In the genomic region with DNA sequence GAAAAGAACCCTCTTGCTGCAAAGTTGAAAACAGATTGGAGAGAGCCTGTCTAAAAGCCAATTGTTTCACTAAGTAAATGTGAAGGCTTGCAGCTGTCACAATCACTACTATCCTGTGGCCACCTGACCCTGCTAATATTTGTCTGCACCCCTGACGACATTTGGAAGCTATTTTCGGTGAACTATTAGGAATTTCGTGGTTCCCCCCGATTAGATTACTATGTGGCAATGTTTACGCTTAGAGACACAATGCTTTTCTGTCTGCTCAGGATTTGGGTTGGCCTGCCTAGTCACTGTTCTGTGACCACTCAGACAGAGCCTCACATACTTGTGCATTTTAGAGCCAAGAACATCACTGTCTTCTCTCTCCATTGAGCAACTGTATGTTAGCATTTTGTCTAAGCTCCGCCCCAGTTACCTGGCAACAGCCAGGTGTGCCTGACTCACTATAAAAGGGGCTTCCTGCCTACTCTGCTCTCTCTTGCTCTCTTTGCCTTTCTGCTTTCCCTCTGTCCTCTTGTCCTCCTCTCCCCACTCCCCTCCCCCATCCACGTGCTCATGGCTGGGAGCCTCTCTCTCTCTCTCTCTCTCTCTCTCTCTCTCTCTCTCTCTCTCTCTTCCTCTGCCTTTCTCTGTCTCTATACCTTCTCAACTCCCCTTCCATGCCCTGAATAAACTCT, we compare ENCODE assay signal across 10 mouse cellular contexts. TPM values are rescaled to one million over a fixed set of nuclear protein-coding genes. Genes with fewer than 3 reads are reported as not detected.
A peak's percentile ranks its signal among the peaks of the same experiment; 100 is the strongest.
DNase-seq lines count a peak whose midpoint lies in the region; ATAC-seq lines count a peak whose summit lies in the region.
"Had no signal": no experiment of that assay in that cellular context is flagged by ENCODE, and none has a peak within 500 bp of the region (broad histone marks: within the 10 kb centered on the region; RNA-seq: fewer than 3 reads in every experiment).

No protein-coding gene starts in this region.

- DNase-seq in heart, adult 18-20 months: peak; percentile 4 to 10
- DNase-seq in embryo, embryonic 9.5 days (ENCODE audit: extremely low spot score): peak; percentile 45
- DNase-seq in hindbrain, embryonic 11.5 days (ENCODE audit: low spot score): no peak
- DNase-seq in left cerebral cortex, postnatal 36 days (ENCODE audit: low spot score in 2 of 2): no peak
- no peak for DNase-seq in left cerebral cortex, postnatal 14 days (ENCODE audit: low spot score in 2 of 2)
- DNase-seq in left cerebral cortex, postnatal 4 days: no peak

- 29% methylated on average over 7 of the region's 7 CpGs for WGBS in heart, embryonic 11.5 days (ENCODE audit: insufficient replicate concordance)
- WGBS in hindbrain, embryonic 11.5 days: 18% methylated on average over 7 of the region's 7 CpGs
- 6% methylated on average over 7 of the region's 7 CpGs for WGBS in midbrain, embryonic 12.5 days

- no peak; the same call in 1 of the 2 replicates for ATAC-seq in heart, embryonic 11.5 days (replicated peaks; ENCODE audit: insufficient number of reproducible peaks, low FRiP score, low TSS enrichment)
- ATAC-seq in hindbrain, embryonic 11.5 days (ENCODE audit: low FRiP score): 0 out of 2 replicates have a peak, but pooled peaks have one; percentile 10
- ATAC-seq in midbrain, embryonic 12.5 days (ENCODE audit: low FRiP score, low read depth): peak; percentile 54; the same call in 1 of the 2 replicates

- no peaks in the 10 kb centered on the region for H3K9me3 ChIP-seq in heart, embryonic 11.5 days (replicated peaks; ENCODE audit: control insufficient read depth, low read length)
- no peaks in the 10 kb centered on the region for H3K9me3 ChIP-seq in hindbrain, embryonic 11.5 days (ENCODE audit: control insufficient read depth, low read length)
- H3K9me3 ChIP-seq in midbrain, embryonic 12.5 days: no peaks in the 10 kb centered on the region

- no peak overlapping the region for H3K4me3 ChIP-seq in heart, embryonic 11.5 days (ENCODE audit: low read depth, low read length)
- H3K4me3 ChIP-seq in hindbrain, embryonic 11.5 days (ENCODE audit: low read depth, low read length): no peak overlapping the region
- no peak overlapping the region for H3K4me3 ChIP-seq in midbrain, embryonic 12.5 days

- H3K4me2 ChIP-seq in heart, embryonic 11.5 days: no peak overlapping the region
- no peak overlapping the region for H3K4me2 ChIP-seq in hindbrain, embryonic 11.5 days (replicated peaks; ENCODE audit: low read depth, low read length)
- H3K4me2 ChIP-seq in midbrain, embryonic 12.5 days (replicated peaks): peak overlapping the region; percentile 31

- no peaks in the 10 kb centered on the region for H3K4me1 ChIP-seq in heart, embryonic 11.5 days (ENCODE audit: control insufficient read depth, insufficient read depth, low read length)
- H3K4me1 ChIP-seq in hindbrain, embryonic 11.5 days (replicated peaks; ENCODE audit: control insufficient read depth, insufficient read depth, low read length): no peaks in the 10 kb centered on the region; the same call in 1 of the 2 replicates
- H3K4me1 ChIP-seq in midbrain, embryonic 12.5 days: peaks cover 13% of the 10 kb centered on the region

- no peaks in the 10 kb centered on the region for H3K27me3 ChIP-seq in heart, embryonic 11.5 days (ENCODE audit: control insufficient read depth, insufficient read depth, low read length)
- H3K27me3 ChIP-seq in hindbrain, embryonic 11.5 days (ENCODE audit: control insufficient read depth, insufficient read depth, low read length): no peaks in the 10 kb centered on the region
- 0 out of 2 replicates have a peak, but pooled peaks cover 3% of the 10 kb centered on the region for H3K27me3 ChIP-seq in midbrain, embryonic 12.5 days

- H3K36me3 ChIP-seq in heart, embryonic 11.5 days (ENCODE audit: control insufficient read depth, insufficient read depth, low read length): no peaks in the 10 kb centered on the region
- no peaks in the 10 kb centered on the region for H3K36me3 ChIP-seq in hindbrain, embryonic 11.5 days (ENCODE audit: control insufficient read depth, insufficient read depth, low read length)
- no peaks in the 10 kb centered on the region for H3K36me3 ChIP-seq in midbrain, embryonic 12.5 days

- no peak overlapping the region for H3K9ac ChIP-seq in heart, embryonic 11.5 days (ENCODE audit: low read depth, low read length)
- H3K9ac ChIP-seq in hindbrain, embryonic 11.5 days (ENCODE audit: low read depth, low read length): no peak overlapping the region
- no peak overlapping the region for H3K9ac ChIP-seq in midbrain, embryonic 12.5 days (replicated peaks)

- H3K27ac ChIP-seq in heart, embryonic 11.5 days (ENCODE audit: low read depth, low read length): no peak overlapping the region
- no peak overlapping the region for H3K27ac ChIP-seq in hindbrain, embryonic 11.5 days (ENCODE audit: low read depth, low read length)
- H3K27ac ChIP-seq in midbrain, embryonic 12.5 days (replicated peaks): no peak overlapping the region

- intact Hi-C loops in left cerebral cortex, postnatal 36 days (cut with DNase I): no loop called here
- intact Hi-C loops in left cerebral cortex, postnatal 14 days (cut with DNase I): no loop called here
- intact Hi-C loops in left cerebral cortex, postnatal 4 days (cut with DNase I): no loop called here

RNA-seq across cellular contexts. Expression of gene Efna5, which starts 59.6 kb away (rescaled TPM):
- 10 to 100 TPM; 14.0 to 19.6 TPM for total RNA-seq in heart, adult 18-20 months (2021)
- polyA plus RNA-seq in heart, embryonic 11.5 days (2014; fragmentation: Nextera tagmentation; extraction: Ambion mirVana): 22.6 and 24.5 TPM in 2 replicates
- polyA plus RNA-seq in hindbrain, embryonic 11.5 days (2014; fragmentation: Nextera tagmentation; extraction: Ambion mirVana): 46.0 and 56.7 TPM in 2 replicates
- polyA plus RNA-seq in midbrain, embryonic 12.5 days (2016; fragmentation: Nextera tagmentation; extraction: Ambion mirVana): 85.4 and 115 TPM in 2 replicates
- total RNA-seq in left cerebral cortex, postnatal 36 days (2021): 10 to 100 TPM; 35.7 to 37.7 TPM
- 10 to 100 TPM; 45.0 to 50.8 TPM for total RNA-seq in left cerebral cortex, postnatal 14 days (2021)
- 10 to 100 TPM; 43.8 to 49.4 TPM for total RNA-seq in left cerebral cortex, postnatal 4 days (2021)
- total RNA-seq: common myeloid progenitor, adult 5-6 weeks; hematopoietic stem cell, adult 5-6 weeks had no signal

Comparison
In these comparisons a context has a peak if more than half of its experiments do, and no peak if none do; other contexts are left out.
1. DNase-seq: peak in heart, adult 18-20 months (2 of 2) and embryo, embryonic 9.5 days (single experiment); none in hindbrain, embryonic 11.5 days (single experiment), left cerebral cortex, postnatal 36 days (0 of 2), left cerebral cortex, postnatal 14 days (0 of 2) and left cerebral cortex, postnatal 4 days (single experiment).